Mouse (Mus musculus) urinary bladder, adult 2 months (tissue): ENCODE measurements around the gene Rimkla. TPM values are rescaled to one million over a fixed set of nuclear protein-coding genes. Genes with fewer than 3 reads are reported as not detected.
A peak's percentile ranks its signal among the peaks of the same experiment; 100 is the strongest.

Experiments used
- DNase-seq: peaks from one replicate; pipeline ENCODE4 v3.0.0; 2022; ENCODE audit warnings: low spot score
- polyA plus RNA-seq: library from polyadenylated mRNA; depleted of rRNA; stranded (reverse); fragments of >200 nt; gene quantifications from 2 replicates; pipeline ENCODE4 v1.2.3, GENCODE M21; 2012

Rimkla gene
- polyA plus RNA-seq, 1 experiment, result 0.21 TPM

DNA sequence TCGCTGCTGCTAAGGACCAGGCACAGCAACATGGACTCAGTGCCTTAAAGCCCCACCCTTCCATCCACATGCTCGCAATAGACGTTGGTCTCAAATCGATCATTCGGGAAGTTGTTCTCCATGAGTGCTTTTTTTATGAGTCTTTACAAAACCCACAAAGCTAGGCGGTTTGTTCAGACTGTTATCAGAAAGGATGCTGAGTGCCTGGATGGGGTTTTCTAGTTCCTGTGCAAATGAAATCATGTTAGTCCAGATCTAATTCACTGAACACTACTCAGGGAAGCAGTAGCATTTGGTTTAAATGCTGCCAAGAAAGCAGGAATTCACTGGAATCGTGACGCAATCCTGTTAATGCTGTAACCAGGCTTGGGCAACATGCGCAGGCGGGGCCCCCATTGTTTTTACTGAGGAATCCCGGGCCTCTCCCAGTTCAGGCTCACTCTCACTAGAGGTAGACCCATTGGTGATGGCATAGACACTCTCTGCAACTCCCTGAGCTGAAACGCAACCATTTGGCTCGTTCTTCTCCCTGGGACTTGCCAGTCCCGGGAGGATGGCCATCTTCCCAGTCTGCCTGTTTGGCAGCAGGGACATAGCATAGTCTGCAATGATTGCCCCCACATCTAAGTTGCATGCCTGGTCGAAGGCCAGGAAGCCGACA, 24.6 kb downstream of the Rimkla start:
- no peak for DNase-seq

DNA sequence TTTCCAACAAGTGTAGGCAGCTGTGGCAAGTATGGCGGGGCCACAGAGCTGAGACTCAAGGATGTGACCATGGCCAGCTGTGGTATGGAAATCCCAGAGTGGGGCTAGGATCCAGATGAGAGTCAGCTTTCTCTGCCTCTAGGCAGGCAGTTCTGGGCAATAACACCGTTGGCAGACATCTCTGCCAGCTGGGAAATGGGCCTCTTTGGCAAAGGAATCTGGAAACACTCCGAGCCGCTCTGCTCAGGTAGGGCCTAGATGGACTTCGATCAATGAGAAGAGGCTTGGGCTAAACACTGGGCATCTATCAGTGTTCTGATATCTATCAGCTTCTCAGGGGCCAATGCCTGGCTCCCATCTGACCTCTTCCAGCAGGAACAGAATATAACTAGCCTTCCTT, 26.6 kb downstream of the Rimkla start:
- DNase-seq, result no peak

DNA sequence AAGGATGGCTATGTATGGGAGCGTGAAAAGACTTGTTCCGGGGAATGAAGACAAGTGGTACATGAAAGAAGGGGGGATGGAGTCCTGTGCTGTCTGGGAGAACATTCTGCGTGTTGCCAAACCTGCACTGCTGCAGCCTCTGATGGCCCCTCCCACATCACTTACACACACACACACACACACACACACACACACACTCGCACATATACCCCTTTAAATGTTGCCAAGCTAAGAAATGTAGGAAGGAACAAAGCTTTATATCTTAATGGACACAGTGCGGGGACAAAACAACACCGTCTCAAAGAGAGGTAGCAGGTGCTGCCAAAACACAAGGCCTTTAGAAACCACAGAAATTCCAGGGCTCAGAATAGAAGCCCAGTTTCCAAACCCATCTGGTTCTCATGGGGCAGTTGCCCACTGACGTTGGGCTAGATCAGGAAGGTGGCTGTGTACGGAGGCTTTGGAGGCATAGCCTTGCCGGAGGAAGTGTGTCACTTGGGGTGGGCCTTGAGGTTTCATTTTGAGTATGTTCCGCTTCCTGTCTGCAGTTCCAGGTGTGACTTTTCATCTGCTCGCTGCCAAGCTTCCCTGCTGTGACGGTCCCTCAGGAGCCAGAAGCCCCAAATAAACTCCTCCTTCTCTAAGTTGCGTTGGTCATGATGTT, 28.5 kb downstream of the Rimkla start:
- DNase-seq, result no peak

DNA sequence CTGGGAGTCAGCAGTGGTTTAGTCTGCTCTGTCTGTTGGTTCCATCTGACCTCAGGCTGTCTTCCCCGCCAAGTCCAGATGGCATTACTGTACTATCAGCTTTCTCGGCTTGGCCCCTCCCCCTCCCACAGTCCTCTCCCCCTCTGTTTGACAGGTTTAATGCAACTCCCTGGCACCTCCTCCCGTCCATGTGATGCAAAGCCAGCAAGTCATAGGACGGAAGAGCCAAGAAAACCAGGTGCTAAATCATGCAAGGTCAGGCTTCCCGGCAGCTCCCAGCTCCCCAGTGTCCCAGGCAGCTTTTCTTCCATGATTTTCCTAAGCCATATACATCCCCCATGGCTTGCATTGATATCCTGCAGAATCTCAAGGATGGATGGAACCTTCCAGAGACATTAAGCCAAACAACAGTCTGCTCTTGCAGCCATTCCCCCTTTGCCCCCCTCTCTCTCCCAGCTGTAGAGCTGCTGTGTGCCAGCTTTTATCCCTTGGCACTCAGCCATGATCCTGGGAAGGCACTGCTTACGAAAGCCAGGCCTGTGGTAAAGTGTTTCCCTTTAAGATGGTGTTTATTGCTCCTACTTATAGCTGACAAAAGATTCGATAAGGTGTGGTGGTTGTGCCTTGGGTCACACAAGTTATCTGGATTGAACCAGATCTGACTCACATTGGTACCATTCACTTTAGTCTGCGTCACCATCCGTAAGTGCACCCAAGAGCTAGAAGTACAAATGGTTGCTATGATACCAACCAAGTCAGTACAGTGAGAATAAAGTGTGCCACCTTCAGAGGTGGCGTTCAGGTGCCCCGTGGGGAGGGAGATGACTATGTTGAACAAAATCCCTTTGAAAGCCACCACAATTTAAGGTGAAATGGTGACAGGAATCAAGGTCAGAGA, 29.3 kb downstream of the Rimkla start:
- no peak for DNase-seq

DNA sequence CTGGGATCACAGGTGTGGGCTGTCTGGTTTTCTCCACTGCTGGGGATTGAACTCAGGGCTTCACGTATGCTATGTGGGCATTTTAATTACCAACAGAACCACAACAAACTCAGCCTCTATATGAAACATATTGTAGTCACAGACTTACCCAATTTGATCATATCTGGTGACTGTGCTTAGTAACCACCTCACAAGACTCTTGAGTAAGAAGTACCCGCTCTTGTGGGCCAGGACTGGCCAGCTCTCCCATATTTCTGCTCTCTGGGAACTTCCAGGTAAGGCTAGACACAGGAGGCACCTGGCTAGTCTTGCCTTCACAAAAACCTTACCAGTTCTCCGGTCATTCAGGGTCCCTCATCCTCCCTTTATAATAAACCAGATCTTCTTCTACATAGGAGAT, 30.0 kb downstream of the Rimkla start:
- no peak for DNase-seq

DNA sequence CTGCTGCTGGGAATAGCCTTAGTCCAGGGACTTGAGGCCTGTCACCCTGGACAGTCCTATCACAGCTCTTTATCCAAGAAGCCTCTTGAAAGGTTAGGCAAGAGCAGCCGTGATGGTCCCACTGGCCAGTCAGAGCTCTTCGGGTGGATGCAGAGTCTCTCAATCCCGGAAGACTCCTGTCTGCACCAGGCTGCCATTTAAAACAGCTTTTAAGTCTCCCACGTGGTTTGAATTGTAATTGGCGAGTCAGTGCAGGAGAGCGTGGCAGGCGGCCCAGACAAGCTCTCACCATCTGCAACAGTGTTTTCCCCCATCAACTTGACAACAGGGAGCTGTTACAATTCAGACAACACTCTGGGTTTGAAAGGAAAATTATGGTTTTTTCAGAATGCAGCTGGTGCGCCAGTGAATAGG, 31.7 kb downstream of the Rimkla start:
- no peak for DNase-seq

DNA sequence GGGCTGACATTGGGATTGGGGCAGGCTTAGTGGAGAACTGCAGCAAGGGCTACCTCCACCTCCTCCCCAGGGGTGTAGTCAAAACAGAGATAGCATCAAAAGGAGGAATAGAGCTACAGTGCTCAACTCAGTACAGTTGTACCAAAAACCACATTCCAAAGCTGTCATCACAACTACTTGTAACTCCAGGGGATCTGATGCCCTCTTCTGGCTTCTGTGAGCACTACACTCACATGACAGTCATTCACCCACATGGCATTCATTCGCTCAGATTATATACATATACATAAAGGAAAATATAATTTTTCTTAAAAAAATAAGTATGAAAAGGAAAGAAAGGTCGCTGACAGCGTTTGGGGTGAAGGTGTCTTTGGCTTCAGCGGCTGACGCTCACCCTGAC, 32.1 kb downstream of the Rimkla start:
- no peak for DNase-seq

DNA sequence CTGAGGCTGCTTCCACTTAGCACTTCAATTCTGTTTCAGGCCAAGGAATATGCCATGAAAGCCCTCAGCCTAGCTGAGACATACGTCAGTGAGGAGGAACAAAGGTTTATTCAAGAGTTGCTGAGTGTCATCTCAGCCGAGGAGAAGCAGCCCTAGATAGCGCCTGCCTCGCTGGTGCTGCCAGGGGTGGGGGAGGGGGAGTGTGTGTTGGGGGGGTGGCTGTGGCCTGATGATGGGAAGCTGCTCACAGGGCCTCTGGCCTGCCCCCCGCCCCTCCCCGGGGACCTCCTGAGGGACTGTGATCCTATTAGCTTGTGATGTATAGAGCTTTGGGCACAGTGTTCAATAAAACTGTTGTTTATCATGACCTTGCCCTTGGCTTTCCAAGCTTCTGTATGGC, 38.9 kb downstream of the Rimkla start:
- DNase-seq, result no peak

DNA sequence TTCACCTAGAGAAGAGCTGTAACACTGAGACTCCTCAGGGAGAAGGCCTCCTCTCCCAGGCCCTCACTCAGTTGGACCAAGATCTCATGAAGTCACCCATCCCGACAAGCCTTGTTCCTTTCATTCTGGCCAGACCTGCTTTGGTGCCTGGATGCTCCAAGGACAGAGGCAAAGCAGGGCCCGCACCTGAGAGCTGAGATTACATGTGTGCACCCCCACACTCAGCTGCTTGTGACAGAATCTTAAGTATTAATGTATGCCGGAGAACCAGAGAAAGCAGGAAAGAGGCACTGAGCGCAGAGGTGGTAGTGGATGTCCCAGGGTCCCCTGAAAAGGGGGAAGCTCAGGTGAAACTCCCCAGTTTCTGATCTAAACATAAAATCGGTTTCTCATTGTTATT, 39.3 kb downstream of the Rimkla start:
- no peak for DNase-seq

DNA sequence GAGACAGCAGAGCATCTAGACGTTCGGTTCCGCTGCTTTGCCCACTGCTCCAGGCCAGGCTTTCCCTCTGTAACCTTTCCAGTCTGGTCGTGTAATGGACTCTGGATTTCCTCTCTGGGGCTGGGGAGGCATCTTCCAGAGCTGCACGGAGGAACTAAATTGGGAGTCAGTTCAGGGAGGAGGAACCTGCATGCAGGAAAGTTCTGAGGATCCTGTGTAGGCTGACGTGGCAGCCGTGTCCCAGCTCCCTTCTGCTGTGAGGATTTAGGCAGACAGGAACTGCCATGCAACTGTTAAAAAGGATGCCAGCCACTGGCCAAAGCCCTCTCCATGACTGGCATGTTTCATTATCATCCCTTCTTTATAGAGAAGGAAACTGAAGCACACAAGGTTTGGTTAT, 42.0 kb downstream of the Rimkla start:
- no peak for DNase-seq

DNA sequence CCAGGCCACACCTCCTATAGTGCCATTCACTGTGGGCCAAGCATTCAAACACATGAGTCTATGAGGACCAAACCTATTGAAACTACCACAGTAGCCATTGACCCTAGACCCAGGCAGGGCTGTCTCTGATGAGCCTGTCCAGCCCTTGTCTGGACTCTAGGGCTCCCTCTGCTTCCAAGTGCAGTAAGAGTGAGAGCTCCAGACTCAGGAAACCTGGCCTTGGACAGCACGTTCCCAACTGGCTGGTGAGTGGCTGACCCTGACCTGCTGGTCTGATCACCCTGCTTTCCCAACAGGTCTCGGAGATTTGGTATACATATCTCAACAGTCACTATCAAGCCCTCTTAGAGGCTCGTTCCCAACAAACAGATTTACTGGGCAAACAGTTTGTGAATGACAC, 44.6 kb downstream of the Rimkla start:
- no peak for DNase-seq

DNA sequence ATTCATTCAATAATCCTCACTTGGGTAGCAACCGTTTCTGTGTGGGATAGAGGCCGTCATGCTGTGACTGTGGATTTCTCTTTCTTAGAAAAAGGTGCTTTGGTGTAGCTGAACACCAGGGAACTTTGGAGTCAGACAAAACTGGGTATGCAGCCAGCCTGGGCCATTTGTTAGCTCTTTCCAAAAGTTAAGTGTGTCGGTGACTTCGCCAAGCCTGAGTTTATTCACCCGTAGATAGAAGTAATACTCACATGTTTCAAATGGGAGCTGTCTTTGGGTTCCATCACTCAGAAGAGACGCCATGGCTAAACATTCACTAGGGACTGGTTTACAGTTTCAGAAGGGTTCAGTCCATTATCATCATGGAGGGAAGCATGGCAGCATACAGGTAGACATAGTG, 45.2 kb downstream of the Rimkla start:
- no peak for DNase-seq

DNA sequence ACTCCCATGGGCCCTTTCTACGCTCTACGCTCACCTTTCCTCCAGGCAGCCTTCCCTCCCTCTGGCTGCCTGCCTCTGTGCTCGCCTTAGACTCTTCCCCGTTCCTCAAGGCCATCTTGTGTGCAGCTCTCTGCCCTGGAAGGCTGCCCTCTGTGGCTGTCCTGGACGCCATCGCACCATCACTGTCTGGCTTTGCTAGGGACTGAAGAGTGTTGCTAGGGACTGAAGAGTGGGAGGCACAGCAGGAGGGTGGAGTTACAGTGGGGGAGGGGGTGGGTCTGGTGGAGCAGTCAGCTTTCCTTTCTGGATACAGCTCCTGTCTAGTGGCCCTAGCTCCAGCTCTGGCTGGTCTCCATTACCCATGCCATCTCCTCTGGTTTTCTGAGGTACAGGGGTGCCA, 49.9 kb downstream of the Rimkla start:
- no peak for DNase-seq

DNA sequence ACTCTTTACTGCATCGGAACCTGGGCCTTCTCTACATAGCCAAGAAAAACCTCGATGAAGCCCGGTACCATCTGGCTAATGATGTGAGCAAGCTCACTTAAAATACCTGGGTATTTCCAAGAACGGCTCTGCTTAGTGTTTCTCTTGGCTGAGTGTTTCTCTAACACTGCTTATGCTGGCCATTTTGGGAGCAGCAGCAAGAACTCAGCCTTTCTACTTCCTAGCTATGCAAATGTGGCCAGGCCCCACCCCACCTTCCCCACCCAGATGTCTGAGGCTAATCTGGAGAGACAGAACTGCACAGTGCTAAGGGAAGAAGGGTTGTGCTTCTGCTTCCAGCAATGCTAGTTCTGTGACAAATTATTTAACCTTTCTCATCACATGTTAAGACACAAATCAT, 50.6 kb downstream of the Rimkla start:
- DNase-seq, result no peak

DNA sequence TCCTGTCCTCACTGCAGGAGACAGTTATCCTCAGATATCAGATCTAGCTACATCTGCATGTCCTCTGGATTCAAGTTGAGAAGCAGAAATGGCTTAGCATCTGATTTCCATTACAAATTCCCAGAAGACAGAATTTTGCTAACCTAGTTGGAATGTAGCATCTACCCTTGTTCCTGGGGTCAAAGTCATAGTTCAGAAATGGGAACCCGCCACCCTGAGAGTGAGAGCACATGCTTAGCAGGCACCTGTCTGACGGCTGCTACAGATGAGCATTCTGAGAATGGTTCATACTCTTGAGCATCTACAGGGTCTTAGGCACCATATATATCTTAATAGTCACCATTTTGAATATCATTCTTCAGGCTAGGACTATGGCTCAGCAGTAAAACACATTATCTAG, 54.5 kb downstream of the Rimkla start:
- no peak for DNase-seq

DNA sequence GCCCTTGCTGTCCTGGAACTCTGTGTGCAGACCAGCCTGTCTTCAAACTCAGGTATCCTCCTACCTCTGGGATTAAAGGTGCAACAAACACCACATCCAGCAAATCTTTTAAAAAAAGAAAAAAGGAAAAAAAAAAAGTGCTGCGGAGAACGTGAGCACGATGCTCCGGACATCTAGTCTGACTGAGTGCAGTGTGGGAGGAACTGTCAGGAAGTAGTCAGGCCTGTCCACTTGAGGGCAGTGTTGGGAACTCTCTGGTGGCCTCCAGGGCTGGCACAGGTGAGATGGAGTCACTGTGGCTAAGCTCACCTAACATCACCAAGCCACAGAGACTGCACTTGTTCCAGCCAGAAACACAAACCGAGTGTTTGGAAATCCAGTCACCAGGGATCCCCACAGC, 61.8 kb downstream of the Rimkla start:
- no peak for DNase-seq

DNA sequence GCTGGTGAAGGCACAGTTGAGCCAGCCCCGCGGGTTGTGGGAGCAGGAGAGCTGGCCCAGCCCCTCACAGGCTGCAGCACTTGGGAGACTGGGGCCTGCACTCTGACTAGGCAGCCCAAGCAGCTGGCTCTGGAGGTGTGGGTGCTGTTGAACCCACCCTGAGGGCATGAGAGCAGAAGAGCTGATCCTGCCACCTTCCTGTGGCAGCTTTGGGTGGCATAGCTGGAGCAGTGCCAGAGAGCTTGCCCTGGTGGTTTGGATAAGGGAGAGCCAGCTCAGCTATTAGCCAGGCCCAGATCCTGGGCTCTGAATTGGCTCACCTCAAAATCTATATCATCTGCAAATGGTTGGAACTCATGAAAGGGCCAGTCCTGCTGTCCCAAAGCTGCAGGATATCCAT, 64.7 kb downstream of the Rimkla start:
- no peak for DNase-seq

DNA sequence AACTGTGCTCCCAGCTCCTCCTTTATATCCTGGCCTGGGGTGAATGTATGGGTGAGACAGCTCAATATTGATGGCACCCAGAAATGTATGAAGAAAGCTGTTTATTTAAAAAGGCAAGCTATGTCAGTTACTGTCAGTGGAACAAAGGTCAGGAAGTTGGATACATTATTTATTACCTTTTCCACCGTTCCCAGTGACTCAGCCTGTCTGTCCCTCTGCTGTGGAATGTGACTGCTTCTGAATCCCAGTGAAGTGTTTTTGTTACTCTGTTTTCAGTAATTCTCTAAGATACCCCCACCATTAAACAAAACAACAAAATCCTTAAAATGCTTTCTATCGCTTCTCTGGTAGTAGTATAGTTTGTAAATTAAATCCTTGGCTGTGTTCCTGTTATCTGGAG, 66.8 kb downstream of the Rimkla start:
- DNase-seq, result no peak

DNA sequence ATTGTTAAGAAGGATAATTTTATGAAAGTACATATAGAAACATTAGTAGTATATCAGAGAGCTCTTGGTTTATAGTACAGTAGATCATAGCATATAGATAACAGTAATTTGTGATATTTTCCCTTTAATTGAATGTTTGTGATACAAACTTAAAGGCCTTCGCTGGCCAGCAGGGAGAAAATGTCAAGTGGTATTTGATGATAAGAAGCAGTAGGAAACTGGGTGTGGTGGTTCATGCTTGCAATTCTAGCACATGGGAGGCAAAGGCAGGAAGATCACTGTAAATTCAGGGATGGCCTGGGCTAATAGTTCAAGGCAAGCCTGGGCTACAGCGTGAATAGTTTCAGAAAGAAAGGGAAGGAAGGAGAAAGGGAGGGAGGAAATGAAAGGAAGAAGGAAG, 67.4 kb downstream of the Rimkla start:
- no peak for DNase-seq

DNA sequence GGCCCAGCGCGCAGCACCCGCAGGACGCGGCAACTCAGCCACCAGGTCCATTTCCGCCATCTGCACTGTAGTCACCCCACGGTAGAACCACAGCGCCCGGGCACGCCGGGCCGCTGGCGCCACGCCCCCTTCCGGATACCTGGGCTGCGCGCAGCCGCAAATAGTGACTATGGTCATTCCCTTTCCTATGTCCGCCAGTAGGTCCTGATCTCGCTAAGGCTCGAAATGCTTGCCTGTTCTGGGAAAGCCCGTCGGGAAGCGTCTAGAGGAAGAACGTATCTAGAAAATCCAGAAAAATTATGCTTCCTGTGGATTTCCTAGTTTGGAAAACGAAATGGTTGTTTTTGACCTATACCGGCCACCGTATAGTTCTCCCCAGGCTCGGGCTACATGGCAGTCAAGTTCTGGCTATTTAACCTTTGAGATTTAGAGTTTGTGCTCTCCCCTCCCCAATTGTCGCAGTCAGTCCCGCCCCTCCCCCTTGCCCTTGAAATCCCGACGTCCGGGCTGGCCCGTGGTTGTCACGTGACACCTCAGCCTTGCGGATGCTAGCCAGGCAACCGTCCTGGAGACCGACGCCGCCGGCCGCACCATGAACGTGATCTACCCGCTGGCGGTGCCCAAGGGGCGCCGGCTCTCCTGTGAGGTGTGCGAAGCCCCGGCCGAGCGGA, 70.0 kb downstream of the Rimkla start, which contains the start of the genes Ppcs and Zmynd12:
TSS of gene Ppcs (minus strand) at position 127 of the 671 bp plus-strand sequence.
TSS of gene Zmynd12 (plus strand) at position 521 of the 671 bp plus-strand sequence.
- peak; percentile 86 for DNase-seq

DNA sequence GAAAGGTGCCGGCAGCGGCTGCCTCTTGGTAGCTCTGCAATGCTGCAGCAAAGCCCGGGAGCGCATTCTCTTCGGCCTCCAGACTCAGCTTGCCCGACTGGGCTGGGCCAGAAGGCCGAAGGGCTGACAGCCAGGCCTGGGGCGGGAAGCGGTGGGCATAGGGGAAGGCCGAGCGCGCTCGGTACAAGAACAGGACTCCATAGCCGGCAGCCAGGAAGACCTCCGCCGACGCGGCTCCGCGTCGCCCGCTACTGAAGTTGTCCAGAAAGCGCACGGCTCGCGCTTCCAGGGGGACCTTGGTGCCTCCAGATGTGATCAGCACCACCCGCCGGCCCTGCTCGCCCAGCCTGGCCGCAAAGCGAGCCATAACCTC, 70.5 kb downstream of the Rimkla start:
- no peak for DNase-seq

DNA sequence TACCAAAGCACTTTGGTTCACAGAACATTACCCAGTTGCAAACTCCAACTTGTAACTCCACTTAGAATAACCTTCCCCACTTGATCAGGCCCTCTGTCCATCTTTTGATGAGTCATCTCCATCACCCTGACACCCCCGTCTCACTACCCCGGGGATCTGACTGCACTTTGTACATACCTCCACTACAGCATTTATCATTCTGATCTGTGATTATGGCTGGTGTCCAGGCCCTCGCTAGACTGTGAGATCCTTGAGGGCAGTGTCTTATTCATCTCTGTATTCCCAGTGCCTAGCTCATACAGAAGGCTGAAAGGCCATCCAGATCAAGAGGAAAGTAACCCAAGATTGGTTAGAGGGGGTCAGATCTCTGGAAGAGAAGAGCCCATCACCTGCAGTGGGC, 71.2 kb downstream of the Rimkla start:
- no peak for DNase-seq
